Mouse (Mus musculus): Measurements from ENCODE around the gene Fancc. TPM values are rescaled to one million over a fixed set of nuclear protein-coding genes. Genes with fewer than 3 reads are reported as not detected.

Fancc gene
- polyA plus RNA-seq, 1 experiment from 2014 or later: 5.2 TPM

GRCm38 (mm10) chr13:63397420-63397819 lies 99.7 kb downstream of the Fancc start:
- H3K4me3 ChIP-seq (ENCODE audit: low read depth, low read length): no peak overlapping the region
- H3K9ac ChIP-seq (replicated peaks): no peak overlapping the region
- H3K27ac ChIP-seq (ENCODE audit: low read depth): no peak overlapping the region
- TF ChIP-seq CTCF (IDR thresholded peaks at IDR 0.05; ENCODE audit: low read depth): no peak
- no peak for TF ChIP-seq EP300 (IDR thresholded peaks at IDR 0.05; ENCODE audit: low read depth)
- no peaks in the 10 kb centered on the region for H3K9me3 ChIP-seq (ENCODE audit: low read length)
- H3K27me3 ChIP-seq (ENCODE audit: insufficient read depth, low read length): no peaks in the 10 kb centered on the region
- ATAC-seq (no peak), DNase-seq (no peak)
- H3K4me1 ChIP-seq (ENCODE audit: insufficient read depth): peaks cover 3% of the 10 kb centered on the region; the same call in 1 of the 2 replicates
- WGBS (ENCODE audit: insufficient replicate concordance): 51% methylated on average over 1 of the region's 1 CpGs
- no peak overlapping the region for H3K4me2 ChIP-seq (ENCODE audit: low read depth, low read length)
- H3K36me3 ChIP-seq (replicated peaks; ENCODE audit: insufficient read depth, low read length): no peaks in the 10 kb centered on the region

GRCm38 (mm10) chr13:63394304-63395063 lies 102.6 kb downstream of the Fancc start:
- WGBS (ENCODE audit: insufficient replicate concordance): 47% methylated on average over 7 of the region's 7 CpGs
- Histone ChIP-seq H3K27ac (ENCODE audit: low read depth) (no peak overlapping the region), H3K9me3 (ENCODE audit: low read length) (no peaks in the 10 kb centered on the region), H3K4me2 (ENCODE audit: low read depth, low read length) (no peak overlapping the region), H3K27me3 (ENCODE audit: insufficient read depth, low read length) (no peaks in the 10 kb centered on the region), H3K4me1 (ENCODE audit: insufficient read depth) (peaks cover 3% of the 10 kb centered on the region; the same call in 1 of the 2 replicates), H3K9ac (replicated peaks) (no peak overlapping the region), H3K4me3 (ENCODE audit: low read depth, low read length) (no peak overlapping the region), H3K36me3 (replicated peaks; ENCODE audit: insufficient read depth, low read length) (no peaks in the 10 kb centered on the region)
- TF ChIP-seq CTCF (IDR thresholded peaks at IDR 0.05; ENCODE audit: low read depth) (no peak), EP300 (IDR thresholded peaks at IDR 0.05; ENCODE audit: low read depth) (no peak)
- ATAC-seq: no peak
- no peak for DNase-seq

- DNase-seq: no peak
- 83% methylated on average over 2 of the region's 2 CpGs for WGBS (ENCODE audit: insufficient replicate concordance)
Measured at GRCm38 (mm10) chr13:63385234-63385633, 111.8 kb downstream of the Fancc start.

GRCm38 (mm10) chr13:63384775-63385174 lies 112.3 kb downstream of the Fancc start:
- no peak overlapping the region for H3K9ac ChIP-seq (replicated peaks)
- 91% methylated on average over 3 of the region's 3 CpGs for WGBS (ENCODE audit: insufficient replicate concordance)
- no peak overlapping the region for H3K27ac ChIP-seq (ENCODE audit: low read depth)
- H3K27me3 ChIP-seq (ENCODE audit: insufficient read depth, low read length): no peaks in the 10 kb centered on the region
- ATAC-seq (no peak), DNase-seq (no peak)
- no peak for TF ChIP-seq CTCF (IDR thresholded peaks at IDR 0.05; ENCODE audit: low read depth)
- no peak for TF ChIP-seq EP300 (IDR thresholded peaks at IDR 0.05; ENCODE audit: low read depth)
- no peak overlapping the region for H3K4me3 ChIP-seq (ENCODE audit: low read depth, low read length)
- H3K9me3 ChIP-seq (ENCODE audit: low read length): no peaks in the 10 kb centered on the region
- H3K36me3 ChIP-seq (replicated peaks; ENCODE audit: insufficient read depth, low read length): no peaks in the 10 kb centered on the region
- H3K4me2 ChIP-seq (ENCODE audit: low read depth, low read length): no peak overlapping the region
- no peaks in the 10 kb centered on the region for H3K4me1 ChIP-seq (ENCODE audit: insufficient read depth)

More at GRCm38 (mm10) chr13:63385234-63385633, 111.8 kb downstream of the Fancc start:
- Histone ChIP-seq H3K36me3 (replicated peaks; ENCODE audit: insufficient read depth, low read length) (no peaks in the 10 kb centered on the region), H3K4me3 (ENCODE audit: low read depth, low read length) (no peak overlapping the region), H3K4me2 (ENCODE audit: low read depth, low read length) (no peak overlapping the region), H3K27me3 (ENCODE audit: insufficient read depth, low read length) (no peaks in the 10 kb centered on the region), H3K4me1 (ENCODE audit: insufficient read depth) (no peaks in the 10 kb centered on the region), H3K27ac (ENCODE audit: low read depth) (no peak overlapping the region), H3K9me3 (ENCODE audit: low read length) (no peaks in the 10 kb centered on the region), H3K9ac (replicated peaks) (no peak overlapping the region)
- TF ChIP-seq EP300 (IDR thresholded peaks at IDR 0.05; ENCODE audit: low read depth) (no peak), CTCF (IDR thresholded peaks at IDR 0.05; ENCODE audit: low read depth) (no peak)
- ATAC-seq: no peak

GRCm38 (mm10) chr13:63382206-63382605 lies 114.9 kb downstream of the Fancc start:
- Histone ChIP-seq H3K27ac (ENCODE audit: low read depth) (no peak overlapping the region), H3K36me3 (replicated peaks; ENCODE audit: insufficient read depth, low read length) (no peaks in the 10 kb centered on the region), H3K9me3 (ENCODE audit: low read length) (no peaks in the 10 kb centered on the region), H3K27me3 (ENCODE audit: insufficient read depth, low read length) (no peaks in the 10 kb centered on the region), H3K9ac (replicated peaks) (no peak overlapping the region), H3K4me3 (ENCODE audit: low read depth, low read length) (no peak overlapping the region), H3K4me2 (ENCODE audit: low read depth, low read length) (no peak overlapping the region), H3K4me1 (ENCODE audit: insufficient read depth) (no peaks in the 10 kb centered on the region)
- 84% methylated on average over 2 of the region's 2 CpGs for WGBS (ENCODE audit: insufficient replicate concordance)
- no peak for TF ChIP-seq EP300 (IDR thresholded peaks at IDR 0.05; ENCODE audit: low read depth)
- TF ChIP-seq CTCF (IDR thresholded peaks at IDR 0.05; ENCODE audit: low read depth): no peak
- DNase-seq: no peak
- no peak for ATAC-seq

- DNase-seq: no peak
- H3K4me1 ChIP-seq (ENCODE audit: insufficient read depth): no peaks in the 10 kb centered on the region
- no peaks in the 10 kb centered on the region for H3K36me3 ChIP-seq (replicated peaks; ENCODE audit: insufficient read depth, low read length)
- H3K27me3 ChIP-seq (ENCODE audit: insufficient read depth, low read length): no peaks in the 10 kb centered on the region
- H3K4me2 ChIP-seq (ENCODE audit: low read depth, low read length): no peak overlapping the region
- 81% methylated on average over 7 of the region's 7 CpGs for WGBS (ENCODE audit: insufficient replicate concordance)
- H3K9ac ChIP-seq (replicated peaks): no peak overlapping the region
- ATAC-seq: no peak
- TF ChIP-seq EP300 (IDR thresholded peaks at IDR 0.05; ENCODE audit: low read depth) (no peak), CTCF (IDR thresholded peaks at IDR 0.05; ENCODE audit: low read depth) (no peak)
- no peak overlapping the region for H3K4me3 ChIP-seq (ENCODE audit: low read depth, low read length)
- H3K27ac ChIP-seq (ENCODE audit: low read depth): no peak overlapping the region
- no peaks in the 10 kb centered on the region for H3K9me3 ChIP-seq (ENCODE audit: low read length)
Measured at GRCm38 (mm10) chr13:63373460-63374166, 123.5 kb downstream of the Fancc start.
